Mouse (Mus musculus) thymus, postnatal 36 days (tissue): Measurements from ENCODE around the gene Ssxb3.
"Not testable (repeated sequence)": the region's sequence is repeated elsewhere in the genome, so short reads cannot be mapped to it uniquely, and the experiment has no call there.

Source experiments
- DNase-seq, 2 experiments: peaks; one replicate each; pipeline ENCODE4 v3.0.0; 2022; ENCODE audit warnings: mixed read lengths in 2 of 2

The Ssxb3 gene

GRCm38 (mm10) chrX:8591716-8592115 lies at the start of gene Ssxb3:
Gene Ssxb3, minus strand, starts transcription at chrX:8591816.
- DNase-seq, result not testable (repeated sequence)

GRCm38 (mm10) chrX:8548155-8548554 lies 43.5 kb downstream of the Ssxb3 start, which contains the start of gene Ssxb6:
Gene Ssxb6, minus strand, starts transcription at chrX:8548255.
- DNase-seq, result not testable (repeated sequence)
